Mouse (Mus musculus) liver, embryonic 13.5 days (tissue): ENCODE measurements around the gene Gabbr2. TPM values are rescaled to one million over a fixed set of nuclear protein-coding genes. Genes with fewer than 3 reads are reported as not detected.

Source experiments
- ATAC-seq: fragments of 200-750 bp; cut with Nextera tagmentation; 2 replicates; pipeline ENCODE4 v1.8.0; 2017; ENCODE audit warnings: low read depth, mild to moderate bottlenecking, moderate number of reproducible peaks, moderate library complexity
- DNase-seq: peaks from one replicate; pipeline ENCODE4 v3.0.0; 2022
- H3K27ac ChIP-seq: fragments of 300-500 bp; sonication (generic); 2 replicates; pipeline ENCODE4 v1.5.1; 2015; ENCODE audit warnings: moderate library complexity, mild to moderate bottlenecking, inconsistent platforms
- H3K27me3 ChIP-seq: fragments of 300-500 bp; sonication (generic); 2 replicates; pipeline ENCODE4 v1.6.1; 2015; ENCODE audit warnings: mild to moderate bottlenecking, inconsistent platforms
- H3K36me3 ChIP-seq: fragments of 300-500 bp; sonication (generic); 2 replicates; pipeline ENCODE4 v1.6.1; 2015; ENCODE audit warnings: mild to moderate bottlenecking, inconsistent platforms
- H3K4me1 ChIP-seq: fragments of 300-500 bp; sonication (generic); replicated peaks from 2 replicates; pipeline ENCODE4 v1.6.1; 2015; ENCODE audit warnings: inconsistent platforms
- H3K4me2 ChIP-seq: fragments of 300-500 bp; sonication (generic); 2 replicates; pipeline ENCODE4 v1.6.1; 2015; ENCODE audit warnings: inconsistent platforms, mild to moderate bottlenecking, moderate library complexity
- H3K4me3 ChIP-seq: fragments of 300-500 bp; sonication (generic); replicated peaks from 2 replicates; pipeline ENCODE4 v1.5.1; 2015; ENCODE audit warnings: mild to moderate bottlenecking, inconsistent platforms
- H3K9ac ChIP-seq: fragments of 300-500 bp; sonication (generic); 2 replicates; pipeline ENCODE4 v1.6.1; 2015; ENCODE audit warnings: mild to moderate bottlenecking, inconsistent platforms
- H3K9me3 ChIP-seq: fragments of 300-500 bp; sonication (generic); replicated peaks from 2 replicates; pipeline ENCODE4 v1.6.1; 2016; ENCODE audit warnings: inconsistent platforms
- WGBS: fragments of 180-500 bp; shearing (Covaris S2); methylation state at CpG from one replicate; pipeline ENCODE4 v1.1.7; 2015; ENCODE audit not compliant: insufficient replicate concordance; 5-methylcytosine and 5-hydroxymethylcytosine counted together
- polyA plus RNA-seq: library from polyadenylated mRNA; unstranded; fragments of >200 nt; fragmentation: Nextera tagmentation; extraction: Ambion mirVana; gene quantifications from 2 replicates; pipeline ENCODE4 v1.2.1, GENCODE M21; 2015

Gabbr2 gene
- polyA plus RNA-seq, 1 experiment from 2014 or later, result 0.09 TPM

DNA sequence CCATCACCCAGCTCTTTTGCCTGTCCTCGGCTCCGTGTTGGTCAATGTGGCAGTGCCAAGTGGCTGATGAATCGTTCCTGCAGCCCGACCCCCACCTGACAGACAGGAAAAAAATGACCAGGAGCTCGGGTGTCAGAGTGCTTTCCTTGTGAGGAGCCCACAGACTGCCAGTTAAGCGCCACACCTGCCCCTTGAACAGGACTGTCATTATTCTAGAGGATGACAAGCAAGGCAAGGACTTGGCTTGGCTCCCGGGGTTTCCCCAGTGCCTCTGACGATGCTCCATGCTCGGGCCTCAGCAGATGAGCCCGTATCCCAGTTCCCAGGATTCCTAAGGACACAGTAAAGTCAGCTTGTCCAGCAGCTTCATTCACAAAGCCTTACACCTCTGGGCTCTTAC lies 20.8 kb upstream of the Gabbr2 start:
- DNase-seq, result no peak
- H3K4me3 ChIP-seq, result no peak overlapping the region
- 61% methylated on average over 10 of the region's 10 CpGs for WGBS
- no peak for ATAC-seq
- no peaks in the 10 kb centered on the region for H3K27me3 ChIP-seq
- no peak overlapping the region for H3K9ac ChIP-seq
- no peaks in the 10 kb centered on the region for H3K36me3 ChIP-seq
- H3K9me3 ChIP-seq, result no peaks in the 10 kb centered on the region
- no peak overlapping the region for H3K4me2 ChIP-seq
- peaks cover 5% of the 10 kb centered on the region; the same call in 1 of the 2 replicates for H3K4me1 ChIP-seq
- no peak overlapping the region for H3K27ac ChIP-seq

DNA sequence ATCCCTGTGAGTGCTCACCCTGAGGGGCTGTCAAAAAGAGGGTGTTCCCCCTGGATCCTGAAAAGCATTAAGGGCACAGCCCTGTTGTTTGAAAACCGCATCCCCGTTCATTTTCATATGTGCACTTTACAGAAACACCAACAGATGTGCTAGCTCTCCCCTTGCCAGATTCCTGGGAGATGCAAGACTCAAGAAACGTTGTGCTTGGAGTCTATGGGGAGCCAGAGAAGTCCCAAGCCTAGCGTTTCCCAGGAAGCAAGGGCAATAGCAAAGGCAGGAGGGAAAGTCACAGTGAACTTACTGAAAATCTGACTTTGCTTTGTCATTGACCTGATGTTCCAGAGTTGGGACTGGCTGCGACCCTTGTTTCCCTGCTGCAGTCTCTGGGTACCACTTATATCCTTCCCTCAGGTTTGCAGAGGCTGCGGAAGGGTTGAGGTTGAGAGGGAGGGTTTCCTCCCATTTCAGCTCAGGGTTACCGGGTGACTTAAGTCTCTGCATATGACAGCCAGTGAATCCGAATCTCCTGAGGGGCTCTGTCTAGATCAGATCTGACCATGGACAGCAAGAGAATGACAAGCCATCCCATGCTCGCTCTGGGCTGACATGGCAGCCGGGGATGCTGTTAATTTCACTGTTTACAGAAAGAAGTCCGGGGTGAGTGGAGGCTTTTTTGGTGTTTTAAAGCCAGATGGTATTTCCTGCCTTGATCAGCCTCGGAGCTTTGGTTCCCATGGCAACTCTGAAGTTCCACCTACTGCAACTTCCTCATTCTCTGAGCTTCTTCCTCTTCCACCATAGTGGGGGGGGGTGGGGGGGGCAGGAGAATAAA lies 18.9 kb upstream of the Gabbr2 start:
- no peak for DNase-seq
- no peak overlapping the region for H3K9ac ChIP-seq
- no peaks in the 10 kb centered on the region for H3K9me3 ChIP-seq
- H3K4me3 ChIP-seq, result no peak overlapping the region
- H3K4me2 ChIP-seq, result 0 out of 2 replicates have a peak overlapping the region, but pooled peaks have one; percentile 13
- no peak for ATAC-seq
- H3K36me3 ChIP-seq, result no peaks in the 10 kb centered on the region
- H3K27ac ChIP-seq, result no peak overlapping the region
- no peaks in the 10 kb centered on the region for H3K27me3 ChIP-seq
- 22% methylated on average over 12 of the region's 12 CpGs for WGBS
- H3K4me1 ChIP-seq, result peaks cover 5% of the 10 kb centered on the region; the same call in 1 of the 2 replicates

DNA sequence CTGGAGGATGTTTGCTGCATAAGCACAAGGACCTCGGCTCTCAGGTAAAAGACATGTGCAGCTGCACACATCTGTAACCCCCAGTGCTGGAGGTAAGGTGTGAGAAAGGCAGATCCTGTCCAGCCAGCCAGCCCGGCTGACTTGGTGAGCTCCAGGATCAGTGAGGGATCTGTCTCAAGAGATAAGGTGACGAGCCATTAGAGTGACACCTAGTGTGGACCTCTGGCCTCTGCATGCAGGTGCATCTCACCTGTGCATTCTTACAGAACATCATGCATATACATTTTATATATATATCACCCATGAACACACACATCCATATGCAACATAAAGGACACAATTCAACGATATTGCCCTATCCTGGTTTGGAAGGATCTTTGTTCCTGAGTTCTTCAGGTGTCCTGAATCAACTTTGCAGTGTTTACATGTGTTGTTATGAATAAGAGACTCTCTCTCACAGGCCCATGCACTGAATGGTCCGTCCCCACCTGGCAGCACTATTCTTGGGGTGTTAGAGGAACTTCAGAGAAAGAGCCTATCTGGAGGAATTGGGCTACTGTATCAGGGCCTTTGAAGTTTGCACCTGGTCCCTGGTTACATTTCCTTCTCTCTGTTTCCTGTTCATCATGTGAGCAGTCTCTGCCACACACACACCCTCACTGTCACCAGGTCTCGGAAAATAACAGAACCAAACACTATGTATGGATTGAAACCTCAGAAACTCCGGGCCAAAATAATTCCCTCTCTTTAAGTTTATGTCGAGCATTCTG lies 9.1 kb upstream of the Gabbr2 start:
- Histone ChIP-seq H3K9ac (no peak overlapping the region), H3K4me1 (no peaks in the 10 kb centered on the region), H3K9me3 (no peaks in the 10 kb centered on the region), H3K27me3 (peaks cover 3% of the 10 kb centered on the region; the same call in 1 of the 2 replicates), H3K4me2 (no peak overlapping the region), H3K36me3 (no peaks in the 10 kb centered on the region), H3K27ac (no peak overlapping the region), H3K4me3 (no peak overlapping the region)
- ATAC-seq (no peak), DNase-seq (no peak)
- WGBS, result 37% methylated on average over 8 of the region's 8 CpGs

GRCm38 (mm10) chr4:46997969-46998368 lies 6.3 kb upstream of the Gabbr2 start:
- Histone ChIP-seq H3K4me3 (no peak overlapping the region), H3K9me3 (no peaks in the 10 kb centered on the region), H3K27ac (no peak overlapping the region), H3K4me2 (no peak overlapping the region), H3K27me3 (peaks cover 18% of the 10 kb centered on the region), H3K9ac (no peak overlapping the region), H3K4me1 (no peaks in the 10 kb centered on the region), H3K36me3 (no peaks in the 10 kb centered on the region)
- 60% methylated on average over 2 of the region's 2 CpGs for WGBS
- no peak for ATAC-seq
- no peak for DNase-seq

GRCm38 (mm10) chr4:46992827-46993473 lies 1.3 kb upstream of the Gabbr2 start:
- Histone ChIP-seq H3K27me3 (peaks cover 64% of the 10 kb centered on the region), H3K27ac (no peak overlapping the region), H3K4me3 (no peak overlapping the region), H3K9ac (no peak overlapping the region), H3K4me2 (no peak overlapping the region), H3K36me3 (no peaks in the 10 kb centered on the region), H3K4me1 (0 out of 2 replicates have a peak, but pooled peaks cover 4% of the 10 kb centered on the region), H3K9me3 (no peaks in the 10 kb centered on the region)
- 3% methylated on average over 8 of the region's 8 CpGs for WGBS
- ATAC-seq (no peak), DNase-seq (no peak)

DNA sequence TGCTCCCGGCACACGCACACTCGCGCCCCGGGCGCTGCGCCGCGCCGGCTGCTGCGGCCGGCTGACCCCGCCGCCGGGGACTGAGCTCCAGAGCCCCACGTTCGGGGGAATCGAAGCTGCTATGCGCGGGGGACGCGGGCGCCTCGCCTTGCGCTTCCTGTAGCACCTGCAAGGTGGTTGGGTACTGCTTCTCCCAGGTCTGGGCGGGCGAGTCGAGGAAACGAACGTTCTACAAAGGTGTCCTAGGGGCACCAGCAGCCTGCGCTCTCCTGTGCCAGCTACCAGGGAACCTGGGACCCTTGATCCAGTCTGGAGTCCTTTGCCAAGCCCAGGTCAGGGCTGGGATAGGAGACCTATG lies 265 bp upstream of the Gabbr2 start:
- ATAC-seq (no peak), DNase-seq (no peak)
- H3K9ac ChIP-seq, result no peak overlapping the region
- peaks cover 69% of the 10 kb centered on the region for H3K27me3 ChIP-seq
- 0 out of 2 replicates have a peak, but pooled peaks cover 4% of the 10 kb centered on the region for H3K4me1 ChIP-seq
- WGBS, result 3% methylated on average over 31 of the region's 31 CpGs
- no peaks in the 10 kb centered on the region for H3K36me3 ChIP-seq
- peak overlapping the region; percentile 48 for H3K4me3 ChIP-seq
- H3K4me2 ChIP-seq, result peak overlapping the region; percentile 57
- H3K9me3 ChIP-seq, result no peaks in the 10 kb centered on the region
- no peak overlapping the region for H3K27ac ChIP-seq

GRCm38 (mm10) chr4:46990281-46991015 lies 1.2 kb downstream of the Gabbr2 start:
- H3K4me3 ChIP-seq, result no peak overlapping the region
- DNase-seq (no peak), ATAC-seq (no peak)
- 0 out of 2 replicates have a peak, but pooled peaks cover 4% of the 10 kb centered on the region for H3K4me1 ChIP-seq
- H3K9me3 ChIP-seq, result no peaks in the 10 kb centered on the region
- no peak overlapping the region for H3K9ac ChIP-seq
- 6% methylated on average over 29 of the region's 29 CpGs for WGBS
- H3K27me3 ChIP-seq, result peaks cover 72% of the 10 kb centered on the region
- peak overlapping the region; percentile 57; the same call in 1 of the 2 replicates for H3K4me2 ChIP-seq
- H3K36me3 ChIP-seq, result no peaks in the 10 kb centered on the region
- H3K27ac ChIP-seq, result no peak overlapping the region

- DNase-seq, result no peak
- Histone ChIP-seq H3K4me2 (0 out of 2 replicates have a peak overlapping the region, but pooled peaks have one; percentile 6), H3K4me3 (no peak overlapping the region), H3K9me3 (no peaks in the 10 kb centered on the region), H3K27me3 (peaks cover 72% of the 10 kb centered on the region), H3K27ac (no peak overlapping the region), H3K9ac (no peak overlapping the region), H3K36me3 (no peaks in the 10 kb centered on the region), H3K4me1 (0 out of 2 replicates have a peak, but pooled peaks cover 4% of the 10 kb centered on the region)
- WGBS, result 2% methylated on average over 17 of the region's 17 CpGs
- no peak for ATAC-seq
Measured at GRCm38 (mm10) chr4:46989842-46990241, 1.8 kb downstream of the Gabbr2 start.

GRCm38 (mm10) chr4:46988824-46989223 lies 2.8 kb downstream of the Gabbr2 start:
- ATAC-seq, result no peak
- no peaks in the 10 kb centered on the region for H3K9me3 ChIP-seq
- H3K36me3 ChIP-seq, result no peaks in the 10 kb centered on the region
- no peak for DNase-seq
- 0 out of 2 replicates have a peak, but pooled peaks cover 4% of the 10 kb centered on the region for H3K4me1 ChIP-seq
- H3K27ac ChIP-seq, result no peak overlapping the region
- no peak overlapping the region for H3K4me2 ChIP-seq
- H3K27me3 ChIP-seq, result peaks cover 65% of the 10 kb centered on the region
- 57% methylated on average over 4 of the region's 4 CpGs for WGBS
- H3K4me3 ChIP-seq, result no peak overlapping the region
- H3K9ac ChIP-seq, result no peak overlapping the region

DNA sequence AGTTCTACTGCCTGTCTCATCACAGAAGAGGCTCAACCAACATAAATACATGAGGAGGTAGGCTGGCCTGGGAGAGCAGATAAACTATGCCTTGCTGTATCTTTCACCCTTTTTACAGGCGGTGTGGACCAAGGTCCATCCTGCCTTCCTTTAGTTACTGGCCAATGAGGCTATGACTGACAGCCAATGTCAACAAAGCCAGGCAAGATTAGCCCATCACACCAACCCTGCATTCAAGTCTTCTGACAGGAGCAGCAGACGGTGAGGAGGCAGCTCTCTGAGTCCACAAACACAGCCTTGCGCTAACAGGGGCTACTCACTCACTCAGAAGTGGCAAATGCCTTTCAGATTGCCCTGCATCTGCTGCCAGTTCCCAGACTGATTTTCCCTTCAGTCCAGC lies 3.4 kb downstream of the Gabbr2 start:
- no peak overlapping the region for H3K9ac ChIP-seq
- no peak overlapping the region for H3K4me3 ChIP-seq
- H3K4me2 ChIP-seq, result no peak overlapping the region
- 47% methylated on average over 3 of the region's 3 CpGs for WGBS
- no peaks in the 10 kb centered on the region for H3K36me3 ChIP-seq
- DNase-seq, result no peak
- 0 out of 2 replicates have a peak, but pooled peaks cover 4% of the 10 kb centered on the region for H3K4me1 ChIP-seq
- no peak overlapping the region for H3K27ac ChIP-seq
- H3K27me3 ChIP-seq, result peaks cover 60% of the 10 kb centered on the region
- ATAC-seq, result peak; percentile 53
- H3K9me3 ChIP-seq, result no peaks in the 10 kb centered on the region
